Mouse (Mus musculus) ES-Bruce4 (cell line): ENCODE measurements around the gene Marc2. TPM values are rescaled to one million over a fixed set of nuclear protein-coding genes. Genes with fewer than 3 reads are reported as not detected.

Source experiments
- H3K27ac ChIP-seq: 2 replicates; pipeline ENCODE4 v1.5.1; 2012; ENCODE audit warnings: low read length, inconsistent platforms; ENCODE audit not compliant: insufficient read depth
- H3K27me3 ChIP-seq: 2 replicates; pipeline ENCODE4 v1.6.1; 2012; ENCODE audit warnings: mild to moderate bottlenecking, low read length, inconsistent platforms; ENCODE audit not compliant: control insufficient read depth, poor library complexity, insufficient read depth, severe bottlenecking
- H3K36me3 ChIP-seq: 2 replicates; pipeline ENCODE4 v1.6.1; 2012; ENCODE audit warnings: inconsistent platforms, mild to moderate bottlenecking, low read length, moderate library complexity; ENCODE audit not compliant: control insufficient read depth, poor library complexity, insufficient read depth, severe bottlenecking
- H3K4me1 ChIP-seq: one replicate; pipeline ENCODE4 v1.8.1; 2011; ENCODE audit warnings: low read length; ENCODE audit not compliant: control insufficient read depth, insufficient read depth
- H3K4me3 ChIP-seq: 2 replicates; pipeline ENCODE4 v1.5.1; 2011; ENCODE audit warnings: low read depth, mild to moderate bottlenecking, low read length
- H3K9ac ChIP-seq: 2 replicates; pipeline ENCODE4 v1.6.1; 2012; ENCODE audit warnings: low read depth, mild to moderate bottlenecking, inconsistent platforms; ENCODE audit not compliant: poor library complexity, severe bottlenecking
- H3K9me3 ChIP-seq: replicated peaks from 2 replicates; pipeline ENCODE4 v1.6.1; 2012; ENCODE audit warnings: mild to moderate bottlenecking, low read length, inconsistent platforms; ENCODE audit not compliant: control insufficient read depth, poor library complexity, insufficient read depth, severe bottlenecking
- CTCF ChIP-seq: IDR thresholded peaks from one replicate; pipeline ENCODE4 v1.8.1; 2011; ENCODE audit warnings: low read depth, low read length
- EP300 ChIP-seq: IDR thresholded peaks from 2 replicates; pipeline ENCODE4 v1.6.1; 2011; ENCODE audit warnings: low read depth, low read length; ENCODE audit not compliant: insufficient read depth
- POLR2A ChIP-seq: IDR thresholded peaks from one replicate; pipeline ENCODE4 v1.8.1; 2011; ENCODE audit warnings: low read length; ENCODE audit not compliant: insufficient read depth
- polyA plus RNA-seq: library from polyadenylated mRNA; stranded (reverse); fragments of >200 nt; gene quantifications from 2 replicates; pipeline ENCODE4 v1.2.4, GENCODE M21; 2011; ENCODE audit warnings: low read depth; ENCODE audit not compliant: missing spikeins, insufficient read depth, insufficient read length

The Marc2 gene
- polyA plus RNA-seq, 1 experiment = 77.4 TPM

GRCm38 (mm10) chr1:184851166-184851565 is 4.9 kb upstream of the Marc2 start:
- TF ChIP-seq CTCF (no peak), POLR2A (no peak), EP300 (no peak)
- Histone ChIP-seq H3K9me3 (no peaks in the 10 kb centered on the region), H3K4me1 (no peaks in the 10 kb centered on the region), H3K9ac (no peak overlapping the region), H3K36me3 (no peaks in the 10 kb centered on the region), H3K27ac (no peak overlapping the region), H3K27me3 (no peaks in the 10 kb centered on the region), H3K4me3 (no peak overlapping the region)

DNA sequence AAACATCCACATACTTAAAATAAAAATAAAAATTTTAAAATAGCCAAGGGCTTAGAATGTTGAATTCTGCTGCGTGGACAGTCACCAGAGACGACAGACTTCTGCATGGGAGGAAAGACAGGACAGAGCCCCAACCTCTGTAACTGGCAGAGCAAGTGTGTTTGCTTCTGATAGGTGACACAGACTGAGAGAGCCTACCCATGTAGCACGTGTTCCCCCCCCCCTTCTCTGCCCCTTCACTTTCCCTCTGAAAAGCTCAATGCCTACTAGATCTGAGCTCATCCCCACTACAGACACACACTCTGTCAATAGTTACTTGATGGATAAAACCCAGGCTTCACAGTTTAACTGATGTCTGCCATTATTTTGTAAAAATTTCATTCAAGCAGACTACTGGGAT is 722 bp upstream of the Marc2 start:
- H3K36me3 ChIP-seq = no peaks in the 10 kb centered on the region
- TF ChIP-seq EP300 = no peak
- no peak for TF ChIP-seq CTCF
- no peak for TF ChIP-seq POLR2A
- H3K4me1 ChIP-seq = no peaks in the 10 kb centered on the region
- no peaks in the 10 kb centered on the region for H3K9me3 ChIP-seq
- no peaks in the 10 kb centered on the region for H3K27me3 ChIP-seq
- H3K27ac ChIP-seq = no peak overlapping the region
- H3K9ac ChIP-seq = no peak overlapping the region
- H3K4me3 ChIP-seq = no peak overlapping the region

- no peak overlapping the region for H3K27ac ChIP-seq
- H3K9ac ChIP-seq = peak overlapping the region; percentile 47
- no peaks in the 10 kb centered on the region for H3K36me3 ChIP-seq
- no peaks in the 10 kb centered on the region for H3K4me1 ChIP-seq
- TF ChIP-seq POLR2A (peak; percentile 66), CTCF (no peak), EP300 (no peak)
- no peaks in the 10 kb centered on the region for H3K27me3 ChIP-seq
- peak overlapping the region; percentile 79 for H3K4me3 ChIP-seq
- H3K9me3 ChIP-seq = no peaks in the 10 kb centered on the region
Measured at GRCm38 (mm10) chr1:184845111-184846071, 860 bp downstream of the Marc2 start.

DNA sequence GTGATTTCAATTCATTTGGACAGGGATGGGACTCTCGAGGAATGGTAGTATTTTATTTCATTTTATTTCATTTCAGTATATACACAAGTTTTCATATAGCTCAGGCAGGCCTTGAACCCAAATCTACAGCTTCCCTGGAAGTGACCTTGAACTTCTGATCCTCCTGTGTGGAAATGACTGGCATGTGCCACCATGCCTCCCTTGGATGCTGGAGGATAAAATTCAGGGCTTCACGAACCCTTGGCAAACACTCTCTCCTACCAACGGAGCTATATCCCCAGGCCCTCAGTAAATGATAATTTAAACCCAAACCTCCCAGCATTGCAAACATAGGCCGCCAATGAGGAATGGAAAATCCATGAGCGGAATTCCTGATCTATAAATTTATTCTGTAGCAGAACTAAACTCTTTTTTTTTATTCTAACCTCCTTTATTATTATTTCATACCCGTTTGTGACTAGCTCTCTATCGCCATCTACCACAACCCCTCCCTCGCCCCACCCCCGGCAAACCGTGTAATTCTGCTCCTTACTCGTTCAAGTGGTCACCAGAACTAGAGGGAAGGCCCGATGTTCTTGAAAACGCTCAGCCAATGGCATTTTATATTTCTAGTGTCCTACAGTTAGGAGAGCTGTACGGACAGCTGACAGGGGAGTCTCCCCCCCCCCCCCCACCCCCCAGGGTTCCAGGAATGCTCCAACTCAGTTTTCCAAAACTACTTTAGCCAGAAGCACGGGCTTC is 1.8 kb downstream of the Marc2 start:
- Histone ChIP-seq H3K9ac (peak overlapping the region; percentile 47), H3K27ac (no peak overlapping the region), H3K9me3 (no peaks in the 10 kb centered on the region), H3K4me1 (no peaks in the 10 kb centered on the region), H3K4me3 (peak overlapping the region; percentile 79), H3K27me3 (no peaks in the 10 kb centered on the region), H3K36me3 (no peaks in the 10 kb centered on the region)
- TF ChIP-seq POLR2A (no peak), CTCF (no peak), EP300 (no peak)

DNA sequence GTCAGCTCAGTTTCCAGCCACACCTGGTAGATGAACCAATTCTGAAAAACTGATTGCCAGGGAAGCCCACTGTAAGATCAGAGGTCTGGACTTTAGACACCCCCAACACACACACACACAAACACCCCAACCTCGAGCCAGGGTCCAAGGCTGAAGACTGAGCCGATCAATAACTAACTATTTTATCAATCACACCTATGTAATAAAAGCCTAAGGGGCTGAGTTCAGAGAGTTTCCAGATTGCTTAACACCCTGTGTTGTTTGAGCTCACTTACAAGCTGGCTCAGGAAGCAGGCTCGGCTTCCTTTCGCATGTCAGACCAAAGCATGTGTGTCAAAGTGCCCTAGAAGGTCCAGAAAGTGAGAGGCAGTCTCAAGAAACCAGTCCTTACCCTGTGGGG is 8.6 kb downstream of the Marc2 start:
- Histone ChIP-seq H3K9ac (no peak overlapping the region), H3K4me1 (no peaks in the 10 kb centered on the region), H3K9me3 (no peaks in the 10 kb centered on the region), H3K27ac (no peak overlapping the region), H3K4me3 (no peak overlapping the region), H3K36me3 (no peaks in the 10 kb centered on the region), H3K27me3 (no peaks in the 10 kb centered on the region)
- TF ChIP-seq POLR2A (no peak), CTCF (no peak), EP300 (no peak)

DNA sequence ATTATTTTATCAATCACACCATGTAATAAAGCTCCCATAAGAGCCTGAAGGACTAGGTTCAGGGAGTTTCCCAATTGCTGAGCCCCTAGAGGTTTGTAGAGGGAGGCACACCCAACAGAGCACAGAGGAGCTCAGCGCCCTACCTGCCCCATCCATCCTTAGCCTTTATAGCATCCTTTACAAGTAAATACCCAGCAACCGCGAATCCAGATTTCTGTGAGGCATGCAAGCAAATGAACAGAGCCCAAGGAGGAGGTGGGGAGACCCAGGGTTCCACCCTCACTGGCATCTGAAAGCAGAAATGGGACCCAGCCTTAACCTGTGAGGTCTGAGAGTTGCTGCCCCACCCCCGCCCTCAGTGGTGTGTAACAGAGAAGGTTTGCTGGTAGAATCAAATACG is 9.9 kb downstream of the Marc2 start:
- no peaks in the 10 kb centered on the region for H3K9me3 ChIP-seq
- no peaks in the 10 kb centered on the region for H3K4me1 ChIP-seq
- no peaks in the 10 kb centered on the region for H3K27me3 ChIP-seq
- TF ChIP-seq POLR2A (no peak), EP300 (no peak), CTCF (no peak)
- no peaks in the 10 kb centered on the region for H3K36me3 ChIP-seq
- no peak overlapping the region for H3K9ac ChIP-seq
- no peak overlapping the region for H3K4me3 ChIP-seq
- peak overlapping the region; percentile 17; the same call in 1 of the 2 replicates for H3K27ac ChIP-seq
